Mouse (Mus musculus): ENCODE results near the gene Alpk1.
A peak's percentile ranks its signal among the peaks of the same experiment; 100 is the strongest.

The Alpk1 gene

GRCm38 (mm10) chr3:127630190-127630589 lies 150.1 kb downstream of the Alpk1 start:
- no peak for DNase-seq (ENCODE audit: inconsistent ontology term)

- no peak for DNase-seq (ENCODE audit: inconsistent ontology term)
These were observed 151.8 kb downstream of the Alpk1 start for GRCm38 (mm10) chr3:127628311-127629184.

GRCm38 (mm10) chr3:127627956-127628310 lies 152.4 kb downstream of the Alpk1 start:
- DNase-seq (ENCODE audit: inconsistent ontology term) = no peak

- DNase-seq (ENCODE audit: inconsistent ontology term) = no peak
These were observed 153.0 kb downstream of the Alpk1 start for GRCm38 (mm10) chr3:127627151-127627955.

- DNase-seq (ENCODE audit: inconsistent ontology term) = no peak
These were observed 153.8 kb downstream of the Alpk1 start for GRCm38 (mm10) chr3:127626524-127626923.

- peak; percentile 47 for DNase-seq (ENCODE audit: inconsistent ontology term)
These were observed 154.5 kb downstream of the Alpk1 start for GRCm38 (mm10) chr3:127625701-127626399.

- DNase-seq (ENCODE audit: inconsistent ontology term) = peak; percentile 69
These were observed 155.0 kb downstream of the Alpk1 start for GRCm38 (mm10) chr3:127625296-127625695.
